Mouse (Mus musculus) forebrain, embryonic 11.5 days (tissue): ENCODE measurements around the gene Cetn2. TPM values are rescaled to one million over a fixed set of nuclear protein-coding genes. Genes with fewer than 3 reads are reported as not detected.

Experiments used
- ATAC-seq: fragments of 200-750 bp; cut with Nextera tagmentation; replicated peaks from 2 replicates; pipeline ENCODE4 v1.8.0; 2017; ENCODE audit warnings: moderate TSS enrichment; ENCODE audit not compliant: low FRiP score
- DNase-seq: peaks from one replicate; pipeline ENCODE4 v3.0.0-alpha.2; 2017; ENCODE audit warnings: low spot score
- H3K27ac ChIP-seq: fragments of 300-500 bp; sonication (generic); 2 replicates; pipeline ENCODE4 v1.5.1; 2014; ENCODE audit warnings: low read depth, low read length
- H3K27me3 ChIP-seq: fragments of 300-500 bp; sonication (generic); 2 replicates; pipeline ENCODE4 v1.6.1; 2014; ENCODE audit warnings: mild to moderate bottlenecking, low read length, mixed read lengths; ENCODE audit not compliant: control insufficient read depth, insufficient read depth
- H3K36me3 ChIP-seq: fragments of 300-500 bp; sonication (generic); 2 replicates; pipeline ENCODE4 v1.6.1; 2014; ENCODE audit warnings: mild to moderate bottlenecking, low read length, moderate library complexity, mixed read lengths; ENCODE audit not compliant: control insufficient read depth, insufficient read depth
- H3K4me1 ChIP-seq: fragments of 300-500 bp; sonication (generic); replicated peaks from 2 replicates; pipeline ENCODE4 v1.6.1; 2014; ENCODE audit warnings: low read length, mixed read lengths; ENCODE audit not compliant: control insufficient read depth, insufficient read depth
- H3K4me2 ChIP-seq: fragments of 300-500 bp; sonication (generic); 2 replicates; pipeline ENCODE4 v1.6.1; 2014; ENCODE audit warnings: low read depth, mild to moderate bottlenecking, low read length, moderate library complexity, mixed read lengths; ENCODE audit not compliant: severe bottlenecking
- H3K4me3 ChIP-seq: fragments of 300-500 bp; sonication (generic); 2 replicates; pipeline ENCODE4 v1.5.1; 2014; ENCODE audit warnings: low read depth, low read length
- H3K9ac ChIP-seq: fragments of 300-500 bp; sonication (generic); 2 replicates; pipeline ENCODE4 v1.6.1; 2014; ENCODE audit warnings: low read length
- H3K9me3 ChIP-seq: fragments of 300-500 bp; sonication (generic); 2 replicates; pipeline ENCODE4 v1.6.1; 2016; ENCODE audit warnings: low read length, mixed read lengths; ENCODE audit not compliant: control insufficient read depth
- WGBS: fragments of 180-500 bp; shearing (Covaris S2); extraction: QIAGEN DNeasy Blood & Tissue Kit; methylation state at CpG from one replicate; pipeline ENCODE4 v1.1.7; 2014; 5-methylcytosine and 5-hydroxymethylcytosine counted together
- polyA plus RNA-seq: library from polyadenylated mRNA; unstranded; fragments of >200 nt; fragmentation: Nextera tagmentation; extraction: Ambion mirVana; gene quantifications from 2 replicates; pipeline ENCODE4 v1.2.1, GENCODE M21; 2014

Gene Cetn2
- polyA plus RNA-seq: 109 and 122 TPM in 2 replicates

DNA sequence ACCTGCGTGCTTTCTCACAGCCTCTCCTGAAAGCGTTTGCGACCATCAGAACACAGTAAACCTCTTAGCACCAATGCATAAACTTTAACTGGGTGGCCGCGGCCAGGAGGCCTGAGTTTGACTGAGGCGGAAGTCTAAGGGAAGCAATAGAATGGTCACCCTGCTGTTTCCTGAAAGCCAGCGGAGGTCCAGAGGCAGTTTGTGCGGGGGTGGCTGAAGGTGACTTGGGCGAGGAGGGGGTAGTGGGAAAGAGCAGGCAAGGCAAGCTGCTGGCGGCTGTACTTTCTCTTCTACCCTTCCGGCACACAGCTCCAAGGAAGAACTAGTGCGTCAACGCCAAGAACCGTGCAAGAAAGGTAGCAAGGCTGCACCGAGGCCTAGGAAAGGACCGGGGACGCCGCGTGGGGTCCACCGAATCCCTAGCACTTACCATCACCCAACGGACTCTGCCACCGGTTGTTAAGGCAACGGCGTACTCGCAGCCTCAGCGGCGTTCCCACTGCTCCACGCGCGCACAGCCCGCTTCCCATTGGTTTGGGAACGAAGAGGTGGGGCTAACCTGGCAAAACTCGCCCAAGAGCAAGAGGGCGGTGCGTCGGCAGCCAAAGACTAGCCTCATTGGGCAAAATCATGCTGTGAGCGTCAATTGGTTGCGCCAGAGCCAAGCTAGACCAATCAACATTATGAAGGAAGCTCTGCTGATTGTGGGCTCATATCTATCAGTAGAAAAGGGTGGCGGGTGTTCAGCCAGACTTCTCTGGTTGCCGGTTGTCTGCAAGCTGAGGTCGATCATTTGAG, at the start of gene Cetn2, which contains the start of gene Nsdhl:
Gene Cetn2, minus strand, starts transcription at position 528 of the 798 bp plus-strand sequence.
Gene Nsdhl, plus strand, starts transcription at position 674 of the 798 bp plus-strand sequence.
- 15% methylated on average over 34 of the region's 41 CpGs for WGBS
- peak; percentile 99 for ATAC-seq
- H3K9me3 ChIP-seq: no peaks in the 10 kb centered on the region

DNA sequence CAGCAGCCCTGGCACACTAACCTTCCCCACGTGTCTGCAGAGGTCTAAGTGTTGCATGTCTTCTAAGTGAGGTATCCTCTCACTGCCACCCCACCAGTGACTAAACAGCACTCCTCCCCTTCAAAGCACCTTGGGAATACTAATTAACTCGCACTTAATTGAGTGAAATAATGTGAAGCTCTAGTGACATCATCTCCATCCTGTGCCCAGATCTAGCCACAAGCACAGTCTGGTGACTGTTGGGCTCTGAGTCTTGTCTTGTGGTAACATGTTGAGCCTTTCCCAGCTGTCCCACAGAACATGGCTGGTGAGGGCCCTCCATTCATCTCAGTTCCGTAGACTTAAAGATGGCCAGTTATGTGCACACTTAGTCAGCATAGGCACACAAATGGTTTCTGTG, 44.5 kb upstream of the Cetn2 start:
- no peak for DNase-seq
- no peak for ATAC-seq
- 82% methylated on average over 3 of the region's 3 CpGs for WGBS
- H3K27me3 ChIP-seq: no peaks in the 10 kb centered on the region
- H3K27ac ChIP-seq: no peak overlapping the region
- no peak overlapping the region for H3K4me3 ChIP-seq
- no peak overlapping the region for H3K4me2 ChIP-seq
- no peaks in the 10 kb centered on the region for H3K4me1 ChIP-seq
- H3K36me3 ChIP-seq: no peaks in the 10 kb centered on the region; the same call in 1 of the 2 replicates
- no peaks in the 10 kb centered on the region for H3K9me3 ChIP-seq
- no peak overlapping the region for H3K9ac ChIP-seq

More for the DNA sequence above, at the start of gene Cetn2, which contains the start of gene Nsdhl:
- peak; percentile 88 for DNase-seq
- no peaks in the 10 kb centered on the region for H3K36me3 ChIP-seq
- peak within 1 kb of the TSS; percentile 31; the same call in 1 of the 2 replicates for H3K27ac ChIP-seq
- peak within 1 kb of the TSS; percentile 55 for H3K9ac ChIP-seq
- peak within 1 kb of the TSS; percentile 56 for H3K4me2 ChIP-seq
- H3K4me3 ChIP-seq: peak within 1 kb of the TSS; percentile 45
- H3K4me1 ChIP-seq: no peaks in the 10 kb centered on the region; the same call in 1 of the 2 replicates
- no peaks in the 10 kb centered on the region for H3K27me3 ChIP-seq

DNA sequence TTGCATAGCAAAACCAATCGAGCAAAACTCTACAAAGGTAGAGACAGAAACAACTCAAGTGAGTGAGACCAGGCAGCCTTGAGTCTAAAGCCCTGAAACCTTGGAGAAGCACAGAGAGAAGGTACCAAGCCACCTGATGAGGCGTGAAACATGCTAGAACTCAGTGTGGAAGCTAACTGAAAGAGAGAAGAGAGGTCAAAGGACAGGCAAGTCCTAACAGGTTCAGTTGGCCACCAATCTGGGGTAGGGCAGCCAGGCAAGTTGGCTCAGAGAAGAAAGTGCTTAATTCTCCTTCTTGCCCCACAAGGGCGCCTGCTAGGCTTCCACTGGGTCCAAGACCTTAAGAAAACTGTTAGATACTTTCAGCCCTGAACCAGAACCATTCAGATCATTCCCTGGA, 43.3 kb upstream of the Cetn2 start:
- Histone ChIP-seq H3K9me3 (no peaks in the 10 kb centered on the region), H3K4me3 (no peak overlapping the region), H3K27me3 (no peaks in the 10 kb centered on the region), H3K9ac (no peak overlapping the region), H3K27ac (no peak overlapping the region), H3K4me1 (no peaks in the 10 kb centered on the region), H3K36me3 (no peaks in the 10 kb centered on the region; the same call in 1 of the 2 replicates), H3K4me2 (no peak overlapping the region)
- 77% methylated on average over 3 of the region's 3 CpGs for WGBS
- DNase-seq (no peak), ATAC-seq (no peak)

DNA sequence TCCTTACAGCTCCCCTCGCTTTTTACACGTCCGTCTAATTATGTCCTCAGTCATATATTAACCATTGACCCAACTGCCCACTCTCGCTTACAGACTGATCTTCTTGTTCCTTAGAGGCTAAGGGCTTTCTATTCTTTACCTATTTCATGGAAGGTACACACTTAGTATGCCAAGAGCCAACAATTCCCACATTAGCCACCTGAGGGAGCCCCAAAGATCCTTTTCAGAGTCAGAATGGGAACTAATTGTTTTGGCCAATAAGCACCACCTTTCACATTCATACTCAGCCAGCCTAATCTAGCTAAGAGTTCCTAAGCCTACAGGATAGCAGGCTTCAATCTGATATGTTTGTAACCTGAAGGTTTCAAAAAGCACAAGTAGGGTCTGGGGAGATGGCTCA, 42.2 kb upstream of the Cetn2 start:
- no peaks in the 10 kb centered on the region for H3K27me3 ChIP-seq
- DNase-seq (no peak), ATAC-seq (no peak)
- H3K9me3 ChIP-seq: no peaks in the 10 kb centered on the region
- 86% methylated on average over 4 of the region's 4 CpGs for WGBS
- no peak overlapping the region for H3K27ac ChIP-seq
- H3K9ac ChIP-seq: no peak overlapping the region
- H3K4me2 ChIP-seq: no peak overlapping the region
- no peaks in the 10 kb centered on the region; the same call in 1 of the 2 replicates for H3K36me3 ChIP-seq
- H3K4me3 ChIP-seq: no peak overlapping the region
- H3K4me1 ChIP-seq: no peaks in the 10 kb centered on the region

DNA sequence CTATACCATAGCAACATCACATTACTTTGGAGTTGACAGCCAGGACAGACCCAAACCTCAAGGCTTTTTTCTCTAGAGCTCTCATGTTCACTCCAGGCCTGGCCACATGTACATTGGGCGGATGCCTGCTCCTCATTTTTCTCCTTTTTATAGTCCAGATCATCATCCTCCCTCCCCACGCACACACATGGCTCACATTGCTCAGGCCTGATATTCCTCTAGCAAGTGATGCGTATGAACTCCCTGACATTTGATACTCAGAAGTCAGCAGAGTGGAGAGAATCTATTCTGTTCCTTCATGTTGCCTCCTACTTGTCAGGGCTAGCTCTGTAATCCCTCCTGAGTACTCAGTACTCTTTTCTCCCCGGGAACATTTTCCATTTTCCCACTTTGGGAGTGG, 38.3 kb upstream of the Cetn2 start:
- H3K9me3 ChIP-seq: no peaks in the 10 kb centered on the region
- 85% methylated on average over 4 of the region's 4 CpGs for WGBS
- no peak overlapping the region for H3K9ac ChIP-seq
- no peaks in the 10 kb centered on the region for H3K4me1 ChIP-seq
- H3K36me3 ChIP-seq: no peaks in the 10 kb centered on the region; the same call in 1 of the 2 replicates
- H3K4me3 ChIP-seq: no peak overlapping the region
- no peak overlapping the region for H3K27ac ChIP-seq
- ATAC-seq (no peak), DNase-seq (no peak)
- H3K27me3 ChIP-seq: no peaks in the 10 kb centered on the region
- no peak overlapping the region for H3K4me2 ChIP-seq

DNA sequence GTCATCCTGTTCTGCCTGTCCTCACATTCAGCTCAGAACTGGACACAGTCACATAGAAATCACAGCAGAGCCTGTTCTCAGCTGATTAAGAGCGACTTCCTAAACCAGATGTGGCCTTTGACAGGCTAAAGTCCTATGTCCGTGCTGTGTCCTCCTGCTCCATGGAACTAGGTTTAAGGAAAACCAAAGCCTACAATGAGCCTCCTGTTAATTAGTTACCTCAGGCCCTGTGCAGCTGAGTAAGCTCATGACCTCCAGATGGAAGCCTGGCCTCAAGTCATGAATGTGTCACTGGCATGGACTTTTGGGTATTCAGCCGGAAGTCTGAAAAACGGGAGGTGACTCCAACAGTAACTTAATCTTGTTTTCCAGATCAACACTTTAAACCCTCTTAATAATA, 35.3 kb upstream of the Cetn2 start:
- Histone ChIP-seq H3K4me3 (no peak overlapping the region), H3K36me3 (no peaks in the 10 kb centered on the region; the same call in 1 of the 2 replicates), H3K9me3 (no peaks in the 10 kb centered on the region), H3K4me2 (no peak overlapping the region), H3K4me1 (no peaks in the 10 kb centered on the region), H3K27me3 (no peaks in the 10 kb centered on the region), H3K9ac (no peak overlapping the region), H3K27ac (no peak overlapping the region)
- WGBS: 77% methylated on average over 4 of the region's 4 CpGs
- DNase-seq: no peak
- no peak for ATAC-seq

DNA sequence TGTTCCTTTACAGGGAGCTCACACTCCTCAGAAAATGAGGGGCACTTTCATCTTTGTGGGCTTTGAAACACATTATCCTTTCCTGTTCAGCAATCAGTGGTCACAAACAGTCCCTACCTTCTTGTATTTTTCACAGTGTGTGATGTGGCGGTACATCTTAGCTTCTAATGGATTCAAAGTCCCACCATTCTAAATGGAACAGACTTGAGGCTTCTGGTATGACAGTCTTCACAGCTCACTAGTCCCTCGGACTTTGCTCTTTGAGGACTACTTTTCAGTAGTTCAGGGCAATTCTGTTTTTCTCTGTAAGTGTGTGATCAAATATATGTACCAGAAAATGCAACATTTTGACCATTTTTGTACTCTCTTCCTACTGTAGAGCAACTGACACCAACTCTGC, 3.2 kb upstream of the Cetn2 start:
- ATAC-seq (no peak), DNase-seq (no peak)
- Histone ChIP-seq H3K9me3 (no peaks in the 10 kb centered on the region), H3K9ac (no peak overlapping the region), H3K4me1 (no peaks in the 10 kb centered on the region; the same call in 1 of the 2 replicates), H3K27me3 (no peaks in the 10 kb centered on the region), H3K27ac (no peak overlapping the region), H3K4me3 (no peak overlapping the region), H3K4me2 (no peak overlapping the region), H3K36me3 (no peaks in the 10 kb centered on the region)
- WGBS: 88% methylated on average over 2 of the region's 2 CpGs

DNA sequence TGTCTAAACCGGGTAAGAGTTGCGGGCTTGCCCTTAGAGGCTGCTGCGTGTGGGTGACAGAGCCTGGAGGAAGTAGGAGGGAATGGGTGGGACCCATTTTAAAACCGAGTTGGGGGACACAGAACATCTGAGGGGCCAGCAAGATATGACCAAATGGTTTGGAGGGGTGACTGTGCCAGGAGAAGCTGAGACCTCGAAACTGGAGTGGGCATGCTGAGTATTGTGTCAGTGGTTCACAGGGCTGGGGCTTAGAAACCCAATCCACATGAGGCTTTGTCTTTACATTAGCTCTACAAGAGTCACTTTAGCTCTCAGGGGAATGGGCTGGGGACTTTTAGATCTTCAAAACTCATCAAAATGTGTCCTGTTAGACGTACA, 460 bp upstream of the Cetn2 start:
- ATAC-seq: no peak
- Histone ChIP-seq H3K4me1 (no peaks in the 10 kb centered on the region; the same call in 1 of the 2 replicates), H3K4me3 (peak overlapping the region; percentile 45), H3K9me3 (no peaks in the 10 kb centered on the region), H3K36me3 (no peaks in the 10 kb centered on the region), H3K4me2 (peak overlapping the region; percentile 56), H3K27ac (peak overlapping the region; percentile 31; the same call in 1 of the 2 replicates), H3K27me3 (no peaks in the 10 kb centered on the region), H3K9ac (peak overlapping the region; percentile 55)
- DNase-seq: no peak
- WGBS: 12% methylated on average over 6 of the region's 6 CpGs
